In genomic region chr5:107959624-107960300, GRCm38 (mm10) we compare ENCODE assay signal across 15 mouse cellular contexts. TPM values are rescaled to one million over a fixed set of nuclear protein-coding genes. Genes with fewer than 3 reads are reported as not detected.
DNase-seq lines count a peak whose midpoint lies in the region; ATAC-seq and TF ChIP-seq lines count a peak whose summit lies in the region.
"Had no signal": no experiment of that assay in that cellular context is flagged by ENCODE, and none has a peak within 500 bp of the region (broad histone marks: within the 10 kb centered on the region; RNA-seq: fewer than 3 reads in every experiment).

No protein-coding gene starts in this region.

- ATAC-seq in megakaryocyte, adult 5-6 weeks (ENCODE audit: poor library complexity, severe bottlenecking): no peak
- peak; percentile 94 for ATAC-seq in liver, embryonic 12.5 days
- ATAC-seq in granulocyte monocyte progenitor cell, adult 5-6 weeks (replicated peaks; ENCODE audit: poor library complexity, severe bottlenecking): no peak
- ATAC-seq: forebrain, embryonic 13.5 days had no signal

- peak overlapping the region; percentile 78 for H3K4me3 ChIP-seq in megakaryocyte, embryonic 14.5 days (replicated peaks)
- H3K4me3 ChIP-seq in liver, embryonic 12.5 days: no peak overlapping the region
- no peak overlapping the region for H3K4me3 ChIP-seq in thymus, adult 2 months (ENCODE audit: control insufficient read depth, insufficient read depth, low read length)
- H3K4me3 ChIP-seq: forebrain, embryonic 13.5 days; hindbrain, embryonic 15.5 days; neural tube, embryonic 12.5 days had no signal

- peaks cover 4% of the 10 kb centered on the region for H3K36me3 ChIP-seq in megakaryocyte, embryonic 14.5 days (replicated peaks; ENCODE audit: low read length)
- H3K36me3 ChIP-seq in liver, embryonic 12.5 days: no peaks in the 10 kb centered on the region
- H3K36me3 ChIP-seq in thymus, adult 2 months (ENCODE audit: control insufficient read depth, insufficient read depth, low read length): no peaks in the 10 kb centered on the region
- H3K36me3 ChIP-seq: hindbrain, embryonic 15.5 days; neural tube, embryonic 12.5 days had no signal

- peak; percentile 69 for DNase-seq in c-Kit-positive CD71-positive TER-119-negative erythroid progenitor cells, embryonic 14.5 days (ENCODE audit: low read depth)
- DNase-seq in urinary bladder, postnatal 36 days (ENCODE audit: low spot score in 2 of 2): no peak
- DNase-seq in thymus, adult 2 months: no peak
- DNase-seq: kidney, adult 18-20 months; kidney, postnatal 36 days; layer of hippocampus, postnatal 36 days; left cerebral cortex, postnatal 4 days; lung, adult 2 months had no signal

- peaks cover 62% of the 10 kb centered on the region for H3K4me1 ChIP-seq in megakaryocyte, embryonic 14.5 days
- H3K4me1 ChIP-seq in liver, embryonic 12.5 days: peaks cover 60% of the 10 kb centered on the region
- peaks cover 10% of the 10 kb centered on the region for H3K4me1 ChIP-seq in thymus, adult 2 months (replicated peaks; ENCODE audit: control insufficient read depth, insufficient read depth, low read length)
- H3K4me1 ChIP-seq: neural tube, embryonic 12.5 days had no signal

- 31% methylated on average over 8 of the region's 8 CpGs for WGBS in liver, embryonic 12.5 days (ENCODE audit: insufficient replicate concordance)
- WGBS in thymus, adult 2 months: 97% methylated on average over 8 of the region's 8 CpGs

- H3K9me3 ChIP-seq in megakaryocyte, embryonic 14.5 days: no peaks in the 10 kb centered on the region
- H3K9me3 ChIP-seq in liver, embryonic 12.5 days (replicated peaks): no peaks in the 10 kb centered on the region
- H3K9me3 ChIP-seq: forebrain, embryonic 13.5 days; hindbrain, embryonic 15.5 days; neural tube, embryonic 12.5 days had no signal

- no peaks in the 10 kb centered on the region for H3K27me3 ChIP-seq in megakaryocyte, embryonic 14.5 days (replicated peaks)
- H3K27me3 ChIP-seq in liver, embryonic 12.5 days (replicated peaks): no peaks in the 10 kb centered on the region
- H3K27me3 ChIP-seq in thymus, adult 2 months (ENCODE audit: control insufficient read depth, insufficient read depth, low read length): no peaks in the 10 kb centered on the region
- H3K27me3 ChIP-seq: forebrain, embryonic 13.5 days; hindbrain, embryonic 15.5 days; neural tube, embryonic 12.5 days had no signal

- peak overlapping the region; percentile 76 for H3K4me2 ChIP-seq in liver, embryonic 12.5 days
- H3K4me2 ChIP-seq: forebrain, embryonic 13.5 days; hindbrain, embryonic 15.5 days; neural tube, embryonic 12.5 days had no signal

- no peak for TF ChIP-seq CTCF in thymus, adult 2 months (IDR thresholded peaks at IDR 0.05; ENCODE audit: borderline replicate concordance, control insufficient read depth, extremely low read depth, insufficient read depth, low read length, poor library complexity)

- TF ChIP-seq POLR2A in thymus, adult 2 months (IDR thresholded peaks at IDR 0.05; ENCODE audit: control insufficient read depth, extremely low read depth, insufficient read depth, low read length, poor library complexity): no peak

- peak overlapping the region; percentile 87 for H3K27ac ChIP-seq in liver, embryonic 12.5 days
- no peak overlapping the region for H3K27ac ChIP-seq in thymus, adult 2 months (ENCODE audit: control insufficient read depth, insufficient read depth, low read length)
- H3K27ac ChIP-seq: forebrain, embryonic 13.5 days; hindbrain, embryonic 15.5 days; neural tube, embryonic 12.5 days had no signal

- 0 out of 2 replicates have a peak overlapping the region, but pooled peaks have one; percentile 15 for H3K9ac ChIP-seq in liver, embryonic 12.5 days
- H3K9ac ChIP-seq: forebrain, embryonic 13.5 days; hindbrain, embryonic 15.5 days; neural tube, embryonic 12.5 days had no signal

RNA-seq across cellular contexts. Expression of gene Fam69a, which starts 27.1 kb away (rescaled TPM):
- polyA plus RNA-seq in megakaryocyte, embryonic 14.5 days (2012; ENCODE audit: insufficient read depth, low replicate concordance): 0.94 TPM in 1 of 2 replicates, not detected in the other
- total RNA-seq in megakaryocyte, adult 5-6 weeks (2015): 138 and 149 TPM in 2 replicates
- total RNA-seq in megakaryocyte, adult 5-6 weeks (2017): 55.5 and 60.0 TPM in 2 replicates
- 12.5 and 13.8 TPM in 2 replicates for polyA plus RNA-seq in liver, embryonic 12.5 days (2016; fragmentation: Nextera tagmentation; extraction: Ambion mirVana)
- total RNA-seq in granulocyte monocyte progenitor cell, adult 5-6 weeks (2014; fragmentation: Nextera tagmentation): 21.8 and 32.0 TPM in 2 replicates
- 16.8 and 22.9 TPM in 2 replicates for total RNA-seq in granulocyte monocyte progenitor cell, adult 5-6 weeks (2017)
- polyA plus RNA-seq in thymus, adult 2 months (2012; rRNA removed): 2.1 and 2.3 TPM in 2 replicates

RNA-seq across cellular contexts. Expression of gene Rpl5, which starts 59.5 kb away (rescaled TPM):
- polyA plus RNA-seq in megakaryocyte, embryonic 14.5 days (2012; ENCODE audit: insufficient read depth, low replicate concordance): 21.3 and 79.1 TPM in 2 replicates
- 281 and 294 TPM in 2 replicates for total RNA-seq in megakaryocyte, adult 5-6 weeks (2015)
- total RNA-seq in megakaryocyte, adult 5-6 weeks (2017): 116 and 124 TPM in 2 replicates
- polyA plus RNA-seq in liver, embryonic 12.5 days (2016; fragmentation: Nextera tagmentation; extraction: Ambion mirVana): 58.8 and 59.6 TPM in 2 replicates
- 433 and 504 TPM in 2 replicates for total RNA-seq in granulocyte monocyte progenitor cell, adult 5-6 weeks (2014; fragmentation: Nextera tagmentation)
- 310 and 457 TPM in 2 replicates for total RNA-seq in granulocyte monocyte progenitor cell, adult 5-6 weeks (2017)
- 33.7 and 55.8 TPM in 2 replicates for polyA plus RNA-seq in thymus, adult 2 months (2012; rRNA removed)
